Mouse (Mus musculus): ENCODE data around the gene Olfml3. TPM values are rescaled to one million over a fixed set of nuclear protein-coding genes. Genes with fewer than 3 reads are reported as not detected.

The Olfml3 gene
- total and polyA plus RNA-seq, 2 experiments = 1.3 to 1.5 TPM

DNA sequence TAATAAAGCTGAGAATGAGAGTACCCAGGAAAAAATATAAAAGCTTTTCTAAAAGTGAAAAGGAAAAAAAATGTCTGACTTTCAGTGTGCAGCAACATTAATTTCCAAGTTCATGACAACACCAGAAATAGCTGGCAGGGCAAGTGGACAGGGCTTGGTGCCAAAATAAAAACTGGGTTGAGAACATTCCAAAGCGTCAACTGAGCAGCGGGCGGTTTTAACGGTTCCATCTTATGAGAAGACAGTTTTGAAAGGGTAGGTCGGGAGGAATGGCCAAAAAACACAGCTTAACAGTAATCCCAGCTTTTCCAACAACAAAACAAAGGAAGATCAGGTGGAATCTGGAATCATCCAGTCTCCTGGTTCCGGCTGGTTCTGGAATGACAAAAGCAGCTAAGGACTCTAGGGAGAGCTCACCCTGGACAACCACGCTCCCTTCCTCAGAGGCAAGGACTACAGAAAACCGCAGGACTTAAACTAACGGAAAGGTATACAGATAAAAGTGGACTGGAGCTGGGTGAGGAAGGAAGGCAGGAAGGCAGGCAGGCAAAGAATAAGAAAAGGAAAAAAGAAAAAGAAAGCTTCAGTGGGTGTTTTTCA, 33.8 kb upstream of the Olfml3 start:
- DNase-seq (ENCODE audit: extremely low read depth, low read depth, low spot score) = peak; percentile 79
- Histone ChIP-seq H3K79me2 (ENCODE audit: control insufficient read depth, insufficient read depth, low read length) (peaks cover 17% of the 10 kb centered on the region; the same call in 1 of the 2 replicates), H3K36me3 (ENCODE audit: control insufficient read depth, insufficient read depth, low read length) (peaks cover 16% of the 10 kb centered on the region), H3K27ac (replicated peaks; ENCODE audit: insufficient read depth, low read depth, low read length) (peak overlapping the region; percentile 12), H3K9ac (ENCODE audit: low read depth, low read length) (no peak overlapping the region), H3K4me1 (ENCODE audit: control insufficient read depth, insufficient read depth, low read length) (peaks cover 9% of the 10 kb centered on the region), H3K27me3 (ENCODE audit: control insufficient read depth, insufficient read depth, low read length) (no peaks in the 10 kb centered on the region), H3K4me3 (ENCODE audit: insufficient read depth, low read depth, low read length) (no peak overlapping the region)
- TF ChIP-seq CTCF (IDR thresholded peaks at IDR 0.05; ENCODE audit: low read depth, low read length) (no peak), POLR2A (IDR thresholded peaks at IDR 0.05; ENCODE audit: extremely low read depth, insufficient read depth, low read length) (no peak)
- 23% methylated on average over 9 of the region's 9 CpGs for WGBS

DNA sequence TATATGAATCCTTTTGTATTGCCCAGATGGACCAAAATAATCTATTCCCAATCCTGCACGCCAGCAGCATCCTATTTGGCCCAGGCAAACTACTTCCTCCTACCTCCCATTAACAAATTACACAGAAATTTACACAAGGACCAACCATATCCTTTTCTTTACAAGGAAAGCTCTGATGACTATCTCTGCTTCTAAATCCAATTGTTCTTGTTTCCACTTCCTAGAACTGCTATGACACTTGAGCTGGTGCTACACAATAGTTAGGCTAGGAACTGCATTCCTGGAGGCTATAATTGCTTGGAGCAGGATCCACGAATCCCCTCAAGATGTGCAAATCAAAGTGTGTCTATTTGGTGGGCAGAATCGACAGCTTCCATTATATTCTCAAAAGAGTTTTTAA, 29.0 kb upstream of the Olfml3 start:
- Histone ChIP-seq H3K79me2 (ENCODE audit: control insufficient read depth, insufficient read depth, low read length) (peaks cover 9% of the 10 kb centered on the region; the same call in 1 of the 2 replicates), H3K27me3 (ENCODE audit: control insufficient read depth, insufficient read depth, low read length) (no peaks in the 10 kb centered on the region), H3K4me1 (ENCODE audit: control insufficient read depth, insufficient read depth, low read length) (peaks cover 4% of the 10 kb centered on the region; the same call in 1 of the 2 replicates), H3K4me3 (ENCODE audit: insufficient read depth, low read depth, low read length) (no peak overlapping the region), H3K9ac (ENCODE audit: low read depth, low read length) (no peak overlapping the region), H3K27ac (replicated peaks; ENCODE audit: insufficient read depth, low read depth, low read length) (no peak overlapping the region), H3K36me3 (ENCODE audit: control insufficient read depth, insufficient read depth, low read length) (peaks cover 38% of the 10 kb centered on the region)
- no peak for DNase-seq (ENCODE audit: extremely low read depth, low read depth, low spot score)
- WGBS = 83% methylated on average over 3 of the region's 3 CpGs
- TF ChIP-seq POLR2A (IDR thresholded peaks at IDR 0.05; ENCODE audit: extremely low read depth, insufficient read depth, low read length) (no peak), CTCF (IDR thresholded peaks at IDR 0.05; ENCODE audit: low read depth, low read length) (no peak)

DNA sequence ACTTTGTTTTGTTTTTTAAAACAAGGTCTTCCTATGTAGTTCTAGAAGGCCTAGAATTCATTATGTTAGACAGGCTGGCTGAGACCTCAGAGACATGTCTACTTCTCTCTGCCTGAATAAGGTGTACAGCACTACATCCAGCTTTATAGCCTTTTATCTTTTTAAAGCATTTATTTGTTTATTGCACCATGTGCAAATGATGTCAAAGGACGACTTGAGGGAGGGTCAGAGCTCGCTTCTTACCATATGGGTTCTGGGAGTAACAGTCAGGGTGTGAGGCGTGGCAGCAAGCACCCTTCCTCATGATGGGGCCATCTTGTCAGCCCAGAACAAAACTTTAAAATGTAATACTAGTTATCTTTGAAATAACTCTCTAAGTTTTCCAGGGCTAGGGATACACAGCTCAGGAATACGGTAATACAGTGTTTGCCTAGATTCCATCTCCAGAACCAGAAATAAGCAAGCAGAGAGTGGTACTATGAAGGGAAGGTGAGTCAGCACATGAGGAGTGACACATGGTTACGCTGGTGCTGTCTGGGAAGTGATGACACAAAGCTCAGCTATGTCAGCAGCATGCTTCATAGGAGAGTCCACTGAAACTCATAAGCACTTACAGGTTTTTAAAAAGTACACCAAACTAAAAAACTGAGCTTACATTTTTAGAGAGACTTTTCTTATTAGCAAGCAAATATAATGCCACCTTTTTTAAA, 21.6 kb upstream of the Olfml3 start:
- no peak for DNase-seq (ENCODE audit: extremely low read depth, low read depth, low spot score)
- H3K27ac ChIP-seq (replicated peaks; ENCODE audit: insufficient read depth, low read depth, low read length) = no peak overlapping the region
- no peaks in the 10 kb centered on the region; the same call in 1 of the 2 replicates for H3K79me2 ChIP-seq (ENCODE audit: control insufficient read depth, insufficient read depth, low read length)
- TF ChIP-seq CTCF (IDR thresholded peaks at IDR 0.05; ENCODE audit: low read depth, low read length) = no peak
- TF ChIP-seq POLR2A (IDR thresholded peaks at IDR 0.05; ENCODE audit: extremely low read depth, insufficient read depth, low read length) = no peak
- no peak overlapping the region for H3K9ac ChIP-seq (ENCODE audit: low read depth, low read length)
- H3K4me3 ChIP-seq (ENCODE audit: insufficient read depth, low read depth, low read length) = no peak overlapping the region
- peaks cover 65% of the 10 kb centered on the region for H3K36me3 ChIP-seq (ENCODE audit: control insufficient read depth, insufficient read depth, low read length)
- WGBS = 79% methylated on average over 5 of the region's 5 CpGs
- no peaks in the 10 kb centered on the region for H3K27me3 ChIP-seq (ENCODE audit: control insufficient read depth, insufficient read depth, low read length)
- no peaks in the 10 kb centered on the region for H3K4me1 ChIP-seq (ENCODE audit: control insufficient read depth, insufficient read depth, low read length)

DNA sequence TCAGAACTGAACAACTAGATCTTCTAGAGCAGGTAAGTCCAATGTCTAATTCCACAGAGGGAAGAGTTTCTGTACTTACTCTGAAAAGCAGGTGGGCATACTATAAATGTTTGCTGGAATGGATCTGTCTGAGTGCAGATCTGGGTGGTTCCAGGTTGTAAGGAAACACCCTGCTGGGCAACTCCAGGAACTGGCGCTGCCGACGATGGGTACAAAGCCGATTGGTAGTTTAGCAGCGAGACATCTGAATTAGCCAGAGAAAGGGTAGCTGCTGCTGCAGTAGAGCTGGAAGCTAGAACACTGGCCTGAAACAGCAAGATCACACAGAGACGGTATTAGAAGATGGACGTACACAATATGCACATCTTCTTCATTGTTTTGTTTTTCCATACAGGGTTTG, 20.7 kb upstream of the Olfml3 start:
- no peaks in the 10 kb centered on the region for H3K4me1 ChIP-seq (ENCODE audit: control insufficient read depth, insufficient read depth, low read length)

DNA sequence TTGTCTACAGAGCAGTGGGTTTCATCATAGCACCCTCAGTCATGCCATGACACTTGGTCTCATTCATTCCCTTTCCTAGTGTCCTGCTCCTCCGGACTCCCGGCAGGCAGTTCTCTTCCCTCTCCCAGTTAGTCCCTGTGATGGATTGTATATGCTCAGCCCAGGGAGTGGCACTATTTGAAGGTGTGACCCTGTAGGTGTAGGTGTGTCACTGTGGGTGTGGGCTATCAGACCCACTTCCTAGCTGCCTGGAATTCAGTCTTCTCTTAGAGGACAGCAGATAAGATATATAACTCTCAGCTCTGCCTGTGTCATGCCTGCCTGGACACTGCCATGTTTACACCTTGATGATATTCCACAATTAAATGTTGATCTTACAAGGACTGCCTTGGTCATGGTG, 19.1 kb upstream of the Olfml3 start:
- Histone ChIP-seq H3K36me3 (ENCODE audit: control insufficient read depth, insufficient read depth, low read length) (peaks cover 67% of the 10 kb centered on the region), H3K27me3 (ENCODE audit: control insufficient read depth, insufficient read depth, low read length) (no peaks in the 10 kb centered on the region), H3K27ac (replicated peaks; ENCODE audit: insufficient read depth, low read depth, low read length) (no peak overlapping the region), H3K4me1 (ENCODE audit: control insufficient read depth, insufficient read depth, low read length) (no peaks in the 10 kb centered on the region), H3K9ac (ENCODE audit: low read depth, low read length) (no peak overlapping the region), H3K4me3 (ENCODE audit: insufficient read depth, low read depth, low read length) (no peak overlapping the region), H3K79me2 (ENCODE audit: control insufficient read depth, insufficient read depth, low read length) (no peaks in the 10 kb centered on the region; the same call in 1 of the 2 replicates)
- no peak for DNase-seq (ENCODE audit: extremely low read depth, low read depth, low spot score)
- WGBS = 90% methylated on average over 2 of the region's 2 CpGs
- no peak for TF ChIP-seq CTCF (IDR thresholded peaks at IDR 0.05; ENCODE audit: low read depth, low read length)
- no peak for TF ChIP-seq POLR2A (IDR thresholded peaks at IDR 0.05; ENCODE audit: extremely low read depth, insufficient read depth, low read length)

More for the DNA sequence above, 20.7 kb upstream of the Olfml3 start:
- no peak for TF ChIP-seq CTCF (IDR thresholded peaks at IDR 0.05; ENCODE audit: low read depth, low read length)
- TF ChIP-seq POLR2A (IDR thresholded peaks at IDR 0.05; ENCODE audit: extremely low read depth, insufficient read depth, low read length) = no peak
- H3K27me3 ChIP-seq (ENCODE audit: control insufficient read depth, insufficient read depth, low read length) = no peaks in the 10 kb centered on the region
- no peaks in the 10 kb centered on the region; the same call in 1 of the 2 replicates for H3K79me2 ChIP-seq (ENCODE audit: control insufficient read depth, insufficient read depth, low read length)
- H3K36me3 ChIP-seq (ENCODE audit: control insufficient read depth, insufficient read depth, low read length) = peaks cover 68% of the 10 kb centered on the region
- H3K4me3 ChIP-seq (ENCODE audit: insufficient read depth, low read depth, low read length) = no peak overlapping the region
- H3K27ac ChIP-seq (replicated peaks; ENCODE audit: insufficient read depth, low read depth, low read length) = no peak overlapping the region
- H3K9ac ChIP-seq (ENCODE audit: low read depth, low read length) = no peak overlapping the region
- 96% methylated on average over 7 of the region's 7 CpGs for WGBS
- DNase-seq (ENCODE audit: extremely low read depth, low read depth, low spot score) = no peak

DNA sequence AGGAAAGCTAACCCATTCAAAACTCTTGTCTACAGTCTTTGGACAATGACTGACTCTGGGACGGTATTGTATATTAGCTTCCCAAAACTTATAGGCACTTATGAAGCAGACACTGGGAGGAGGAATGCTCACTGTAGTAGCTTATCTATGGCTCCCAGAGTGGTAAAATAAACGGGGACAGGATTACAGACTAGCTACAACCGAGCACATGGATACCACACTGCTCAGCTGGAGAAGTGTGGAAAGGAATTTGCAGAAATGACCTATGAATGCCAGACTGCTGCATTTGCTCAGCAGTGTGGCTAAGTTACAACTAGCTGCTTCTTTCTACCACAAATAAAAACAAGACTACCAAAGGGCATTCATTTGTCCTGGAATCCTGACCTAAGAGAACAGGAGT, 17.6 kb upstream of the Olfml3 start:
- WGBS = 83% methylated on average over 3 of the region's 3 CpGs
- no peaks in the 10 kb centered on the region for H3K79me2 ChIP-seq (ENCODE audit: control insufficient read depth, insufficient read depth, low read length)
- no peak overlapping the region for H3K9ac ChIP-seq (ENCODE audit: low read depth, low read length)
- no peak overlapping the region for H3K27ac ChIP-seq (replicated peaks; ENCODE audit: insufficient read depth, low read depth, low read length)
- H3K27me3 ChIP-seq (ENCODE audit: control insufficient read depth, insufficient read depth, low read length) = no peaks in the 10 kb centered on the region
- H3K36me3 ChIP-seq (ENCODE audit: control insufficient read depth, insufficient read depth, low read length) = peaks cover 70% of the 10 kb centered on the region
- TF ChIP-seq CTCF (IDR thresholded peaks at IDR 0.05; ENCODE audit: low read depth, low read length) (no peak), POLR2A (IDR thresholded peaks at IDR 0.05; ENCODE audit: extremely low read depth, insufficient read depth, low read length) (no peak)
- no peak for DNase-seq (ENCODE audit: extremely low read depth, low read depth, low spot score)
- H3K4me3 ChIP-seq (ENCODE audit: insufficient read depth, low read depth, low read length) = no peak overlapping the region
- no peaks in the 10 kb centered on the region for H3K4me1 ChIP-seq (ENCODE audit: control insufficient read depth, insufficient read depth, low read length)

Measured in liver, adult 2 months (tissue).